Mouse (Mus musculus) embryonic facial prominence, embryonic 10.5 days (tissue): ENCODE data around the gene Disp1. TPM values are rescaled to one million over a fixed set of nuclear protein-coding genes. Genes with fewer than 3 reads are reported as not detected.

Source experiments
- DNase-seq: peaks from one replicate; pipeline ENCODE4 v3.0.0-alpha.2; 2017; ENCODE audit warnings: low spot score
- H3K27ac ChIP-seq: fragments of 300-500 bp; sonication (generic); replicated peaks from 2 replicates; pipeline ENCODE4 v1.5.1; 2016; ENCODE audit warnings: mild to moderate bottlenecking
- H3K27me3 ChIP-seq: fragments of 300-500 bp; sonication (generic); replicated peaks from 2 replicates; pipeline ENCODE4 v1.6.1; 2016; ENCODE audit warnings: low read depth, mild to moderate bottlenecking; ENCODE audit not compliant: poor library complexity, severe bottlenecking
- H3K36me3 ChIP-seq: fragments of 300-500 bp; sonication (generic); replicated peaks from 2 replicates; pipeline ENCODE4 v1.6.1; 2016; ENCODE audit warnings: mild to moderate bottlenecking, moderate library complexity
- H3K4me1 ChIP-seq: fragments of 300-500 bp; sonication (generic); 2 replicates; pipeline ENCODE4 v1.6.1; 2016
- H3K4me3 ChIP-seq: fragments of 300-500 bp; sonication (generic); 2 replicates; pipeline ENCODE4 v1.5.1; 2016; ENCODE audit warnings: mild to moderate bottlenecking, moderate library complexity
- H3K9me3 ChIP-seq: fragments of 300-500 bp; sonication (generic); 2 replicates; pipeline ENCODE4 v1.6.1; 2016; ENCODE audit warnings: mild to moderate bottlenecking
- WGBS: fragments of 180-500 bp; shearing (Covaris S2); methylation state at CpG from one replicate; pipeline ENCODE4 v1.1.7; 2016; 5-methylcytosine and 5-hydroxymethylcytosine counted together
- polyA plus RNA-seq: library from polyadenylated mRNA; unstranded; fragments of >200 nt; fragmentation: Nextera tagmentation; extraction: Ambion mirVana; gene quantifications from 2 replicates; pipeline ENCODE4 v1.2.1, GENCODE M21; 2016

The Disp1 gene
- polyA plus RNA-seq, 1 experiment from 2014 or later = 13.5 TPM

GRCm38 (mm10) chr1:183138088-183138487 is 83.2 kb downstream of the Disp1 start:
- Histone ChIP-seq H3K27ac (no peak overlapping the region), H3K4me3 (no peak overlapping the region), H3K4me1 (peaks cover 49% of the 10 kb centered on the region), H3K27me3 (peaks cover 16% of the 10 kb centered on the region; the same call in 1 of the 2 replicates), H3K36me3 (peaks cover 5% of the 10 kb centered on the region), H3K9me3 (no peaks in the 10 kb centered on the region)
- 65% methylated on average over 4 of the region's 4 CpGs for WGBS
- no peak for DNase-seq

DNA sequence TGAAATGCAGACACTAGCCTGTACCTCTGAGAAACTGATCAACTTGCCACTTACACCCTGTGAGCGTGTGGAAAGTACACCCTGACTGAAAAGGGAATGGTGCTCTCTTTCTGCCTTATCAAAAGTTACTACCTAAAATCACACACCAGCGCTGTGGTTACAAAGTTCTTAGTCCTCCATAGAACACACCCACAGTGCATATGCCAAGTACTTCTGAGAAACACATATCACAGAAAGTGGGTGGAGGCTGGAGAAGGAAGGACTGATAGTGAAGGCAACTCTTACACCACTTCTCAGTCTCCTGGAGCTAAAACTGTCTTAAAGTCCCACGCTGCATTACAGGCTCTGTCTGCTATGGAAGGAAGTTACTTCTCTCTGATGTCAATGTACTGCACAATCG is 86.9 kb downstream of the Disp1 start:
- 90% methylated on average over 4 of the region's 4 CpGs for WGBS

GRCm38 (mm10) chr1:183133440-183133839 is 87.9 kb downstream of the Disp1 start:
- no peak overlapping the region for H3K4me3 ChIP-seq
- no peak overlapping the region for H3K27ac ChIP-seq
- H3K4me1 ChIP-seq = peaks cover 13% of the 10 kb centered on the region
- WGBS = 84% methylated on average over 3 of the region's 3 CpGs
- H3K9me3 ChIP-seq = no peaks in the 10 kb centered on the region
- DNase-seq = no peak
- H3K27me3 ChIP-seq = no peaks in the 10 kb centered on the region
- H3K36me3 ChIP-seq = peaks cover 10% of the 10 kb centered on the region

More for the DNA sequence above, 86.9 kb downstream of the Disp1 start:
- no peak for DNase-seq
- Histone ChIP-seq H3K27me3 (peaks cover under 1% of the 10 kb centered on the region; the same call in 1 of the 2 replicates), H3K4me1 (peaks cover 20% of the 10 kb centered on the region), H3K9me3 (no peaks in the 10 kb centered on the region), H3K36me3 (peaks cover 10% of the 10 kb centered on the region), H3K27ac (no peak overlapping the region), H3K4me3 (no peak overlapping the region)

DNA sequence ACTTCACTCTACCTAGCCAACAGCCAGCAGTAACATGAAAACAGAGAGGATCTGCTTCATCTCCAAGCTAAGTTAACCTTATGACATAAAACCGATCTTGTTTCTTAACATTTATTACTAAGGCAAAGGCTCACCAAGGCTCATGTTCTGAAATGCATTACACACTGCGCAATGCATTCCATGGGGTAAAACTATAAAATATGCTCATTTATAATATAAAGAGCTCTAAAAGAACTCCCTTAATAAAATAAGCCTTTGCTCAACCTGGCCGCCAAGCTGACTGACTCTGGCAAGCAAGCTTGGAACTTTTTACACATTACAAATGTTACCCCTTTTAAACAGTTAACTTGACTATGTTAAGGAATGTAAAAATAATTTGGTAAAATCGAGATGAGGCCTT is 94.1 kb downstream of the Disp1 start:
- WGBS = 86% methylated on average over 4 of the region's 4 CpGs
- 0 out of 2 replicates have a peak, but pooled peaks cover 3% of the 10 kb centered on the region for H3K4me1 ChIP-seq
- DNase-seq = no peak

GRCm38 (mm10) chr1:183123725-183124124 is 97.6 kb downstream of the Disp1 start:
- Histone ChIP-seq H3K4me1 (peaks cover 3% of the 10 kb centered on the region; the same call in 1 of the 2 replicates), H3K4me3 (no peak overlapping the region), H3K27me3 (no peaks in the 10 kb centered on the region), H3K9me3 (no peaks in the 10 kb centered on the region), H3K27ac (no peak overlapping the region), H3K36me3 (no peaks in the 10 kb centered on the region; the same call in 1 of the 2 replicates)
- WGBS = 52% methylated on average over 3 of the region's 3 CpGs
- DNase-seq = no peak

More for the DNA sequence above, 94.1 kb downstream of the Disp1 start:
- Histone ChIP-seq H3K27me3 (no peaks in the 10 kb centered on the region), H3K36me3 (0 out of 2 replicates have a peak, but pooled peaks cover 3% of the 10 kb centered on the region), H3K9me3 (no peaks in the 10 kb centered on the region), H3K27ac (no peak overlapping the region), H3K4me3 (no peak overlapping the region)

DNA sequence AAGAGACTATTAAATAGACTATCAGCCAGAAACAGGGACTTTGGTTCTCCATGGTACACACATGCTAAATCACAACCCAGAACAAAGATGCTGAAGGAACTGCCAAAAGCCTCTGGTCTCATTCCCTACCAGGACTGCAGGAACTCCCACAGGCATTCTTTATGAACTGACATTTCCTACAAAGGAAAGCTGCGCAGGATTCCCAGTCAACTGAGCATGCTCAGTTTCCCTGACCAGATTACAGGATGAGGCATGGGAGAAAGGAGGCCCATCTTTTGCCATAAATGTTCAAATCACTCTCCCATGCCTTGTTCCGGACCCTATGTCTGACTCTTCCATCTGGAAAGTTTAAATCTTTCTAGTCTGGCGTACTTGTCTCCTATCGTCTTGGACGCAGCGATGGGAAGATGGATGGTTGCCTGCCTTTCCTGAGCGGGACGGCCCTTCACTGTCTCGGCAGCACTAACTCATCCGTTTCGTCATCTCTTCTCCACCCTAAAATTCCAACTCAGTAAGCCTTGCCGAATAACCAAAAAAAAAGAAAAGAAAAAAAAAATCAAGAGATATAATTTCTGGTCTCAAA is 100.9 kb downstream of the Disp1 start:
- H3K4me3 ChIP-seq = no peak overlapping the region
- H3K9me3 ChIP-seq = no peaks in the 10 kb centered on the region
- WGBS = 92% methylated on average over 12 of the region's 12 CpGs
- no peaks in the 10 kb centered on the region for H3K27me3 ChIP-seq
- peaks cover 19% of the 10 kb centered on the region for H3K4me1 ChIP-seq
- H3K27ac ChIP-seq = no peak overlapping the region
- no peak for DNase-seq
- H3K36me3 ChIP-seq = no peaks in the 10 kb centered on the region; the same call in 1 of the 2 replicates

GRCm38 (mm10) chr1:183117827-183118825 is 103.2 kb downstream of the Disp1 start:
- Histone ChIP-seq H3K9me3 (no peaks in the 10 kb centered on the region), H3K27ac (peak overlapping the region; percentile 71; the same call in 1 of the 2 replicates), H3K4me1 (peaks cover 36% of the 10 kb centered on the region), H3K36me3 (no peaks in the 10 kb centered on the region; the same call in 1 of the 2 replicates), H3K27me3 (no peaks in the 10 kb centered on the region), H3K4me3 (no peak overlapping the region)
- 75% methylated on average over 21 of the region's 21 CpGs for WGBS
- no peak for DNase-seq

DNA sequence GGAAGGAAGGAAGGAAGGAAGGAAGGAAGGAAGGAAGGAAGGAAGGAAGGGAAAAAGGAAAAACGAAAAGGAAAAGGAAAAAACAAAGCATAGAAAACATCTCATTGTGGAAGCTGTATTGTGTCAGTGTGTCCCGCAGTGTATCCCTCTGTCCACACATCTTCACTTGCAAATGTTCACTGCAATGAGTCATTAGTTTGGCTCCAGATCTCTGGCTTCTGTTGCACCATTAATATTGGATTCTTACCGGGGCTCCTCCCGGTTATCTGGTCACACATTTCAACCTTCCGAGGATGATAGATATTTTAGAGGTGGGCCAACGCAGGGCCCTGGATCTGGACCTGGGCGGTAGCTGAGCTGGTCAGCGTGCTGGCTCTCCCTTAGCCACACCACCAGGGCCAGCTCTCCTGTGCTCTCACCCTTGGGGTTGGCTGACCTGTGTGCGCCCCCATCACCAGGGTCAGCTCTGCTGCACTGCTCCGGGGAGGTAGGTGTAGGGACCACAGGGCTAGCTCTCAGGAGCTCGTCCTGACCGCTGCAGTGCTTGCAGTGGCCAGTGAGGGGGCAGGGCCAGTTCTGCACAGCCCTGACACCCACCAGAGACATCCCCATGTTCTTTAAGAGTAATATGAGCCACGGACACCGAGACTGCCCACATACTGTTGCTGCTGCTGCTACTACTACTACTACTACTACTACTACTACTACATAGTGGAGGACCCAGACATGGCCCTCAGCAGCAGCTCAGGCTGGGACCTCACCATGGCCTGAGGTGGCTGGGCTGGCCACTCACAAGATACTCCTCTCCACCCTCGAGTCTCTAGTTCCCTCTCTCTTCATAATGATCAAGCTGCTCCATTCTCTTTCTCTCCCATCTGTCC is 104.1 kb downstream of the Disp1 start:
- Histone ChIP-seq H3K4me1 (peaks cover 41% of the 10 kb centered on the region), H3K27me3 (no peaks in the 10 kb centered on the region), H3K36me3 (no peaks in the 10 kb centered on the region; the same call in 1 of the 2 replicates), H3K27ac (peak overlapping the region; percentile 71), H3K4me3 (no peak overlapping the region), H3K9me3 (no peaks in the 10 kb centered on the region)
- 82% methylated on average over 15 of the region's 15 CpGs for WGBS
- DNase-seq = no peak

DNA sequence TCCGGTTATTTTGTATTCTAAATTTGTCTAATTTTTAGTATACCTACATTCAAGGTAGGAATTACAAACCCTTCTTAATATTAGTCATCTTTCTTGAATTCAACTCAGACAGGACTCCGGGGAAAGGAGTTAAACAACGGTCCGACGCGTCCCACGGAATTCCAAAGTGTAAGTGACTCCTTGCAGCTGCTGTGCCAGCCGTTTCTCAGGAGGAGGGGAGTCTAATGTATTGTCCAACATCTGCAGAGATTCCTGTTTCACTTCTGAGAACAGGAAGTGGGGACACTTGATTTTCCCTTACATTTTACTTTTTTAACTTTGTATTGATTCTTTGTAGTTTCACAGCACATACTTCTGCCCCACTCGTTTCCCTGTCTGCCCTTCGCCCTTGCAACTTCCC is 104.9 kb downstream of the Disp1 start:
- peaks cover 41% of the 10 kb centered on the region for H3K4me1 ChIP-seq
- H3K9me3 ChIP-seq = no peaks in the 10 kb centered on the region
- no peak overlapping the region for H3K4me3 ChIP-seq
- WGBS = 66% methylated on average over 10 of the region's 10 CpGs
- no peak overlapping the region for H3K27ac ChIP-seq
- no peak for DNase-seq
- H3K36me3 ChIP-seq = no peaks in the 10 kb centered on the region; the same call in 1 of the 2 replicates
- no peaks in the 10 kb centered on the region for H3K27me3 ChIP-seq

DNA sequence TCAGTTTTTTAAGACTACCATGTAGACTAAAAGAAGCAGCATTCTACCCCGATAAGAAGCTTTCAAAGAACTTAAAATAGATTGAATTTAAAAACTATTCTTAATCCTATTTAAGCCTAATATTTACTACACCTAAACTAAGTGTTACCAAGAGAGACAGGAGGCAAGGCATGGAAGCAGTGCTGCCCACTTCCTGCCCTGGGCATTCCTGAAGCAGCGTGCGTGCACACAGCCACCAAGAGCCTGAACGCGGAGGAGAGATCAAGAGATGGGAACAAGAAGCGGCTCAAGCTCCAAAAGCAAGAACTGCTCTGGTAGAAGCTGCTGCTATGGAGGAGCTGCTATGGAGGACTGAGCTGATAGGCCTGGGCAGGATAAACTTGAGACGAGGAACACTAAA is 106.2 kb downstream of the Disp1 start:
- H3K27me3 ChIP-seq = no peaks in the 10 kb centered on the region
- peaks cover 41% of the 10 kb centered on the region for H3K4me1 ChIP-seq
- 88% methylated on average over 7 of the region's 7 CpGs for WGBS

DNA sequence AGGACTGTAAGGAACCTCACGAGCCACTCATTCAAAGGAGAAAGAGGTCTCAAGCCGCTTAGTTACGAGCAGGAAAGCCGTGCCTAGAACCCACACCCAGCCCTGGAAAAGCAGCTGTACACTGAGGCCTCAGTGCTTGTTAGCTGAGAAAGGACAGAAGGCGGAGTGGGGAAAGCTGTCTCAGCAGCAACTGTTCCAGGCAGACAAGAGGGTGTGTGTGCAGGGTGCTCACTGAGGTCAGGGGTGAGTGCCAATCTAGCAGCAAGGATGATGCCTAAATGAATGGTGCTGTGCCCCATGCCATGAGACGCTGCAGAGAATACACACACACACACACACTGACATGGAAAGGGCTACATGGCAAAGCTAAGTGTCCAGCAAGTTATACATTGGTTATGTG is 106.8 kb downstream of the Disp1 start:
- H3K27ac ChIP-seq = 0 out of 2 replicates have a peak overlapping the region, but pooled peaks have one; percentile 16
- H3K4me3 ChIP-seq = no peak overlapping the region
- H3K27me3 ChIP-seq = no peaks in the 10 kb centered on the region
- H3K4me1 ChIP-seq = peaks cover 41% of the 10 kb centered on the region
- WGBS = 75% methylated on average over 6 of the region's 6 CpGs
- DNase-seq = no peak
- H3K9me3 ChIP-seq = no peaks in the 10 kb centered on the region
- H3K36me3 ChIP-seq = no peaks in the 10 kb centered on the region

More for the DNA sequence above, 106.2 kb downstream of the Disp1 start:
- H3K27ac ChIP-seq = no peak overlapping the region
- H3K4me3 ChIP-seq = no peak overlapping the region
- no peaks in the 10 kb centered on the region for H3K9me3 ChIP-seq
- no peaks in the 10 kb centered on the region for H3K36me3 ChIP-seq
- no peak for DNase-seq

GRCm38 (mm10) chr1:183113546-183113945 is 107.8 kb downstream of the Disp1 start:
- H3K36me3 ChIP-seq = no peaks in the 10 kb centered on the region
- no peak overlapping the region for H3K4me3 ChIP-seq
- DNase-seq = no peak
- H3K27me3 ChIP-seq = no peaks in the 10 kb centered on the region
- no peak overlapping the region for H3K27ac ChIP-seq
- WGBS = 75% methylated on average over 9 of the region's 9 CpGs
- H3K4me1 ChIP-seq = peaks cover 39% of the 10 kb centered on the region
- H3K9me3 ChIP-seq = no peaks in the 10 kb centered on the region
